Mouse (Mus musculus): ENCODE data around the gene Spsb1. TPM values are rescaled to one million over a fixed set of nuclear protein-coding genes. Genes with fewer than 3 reads are reported as not detected.

The Spsb1 gene
- polyA plus RNA-seq, 1 experiment from 2014 or later = 9.5 TPM

GRCm38 (mm10) chr4:149846861-149847631, 107.8 kb downstream of the Spsb1 start:
- WGBS = 72% methylated on average over 22 of the region's 22 CpGs

More at GRCm38 (mm10) chr4:149846861-149847631, 107.8 kb downstream of the Spsb1 start:
- Histone ChIP-seq H3K4me1 (replicated peaks) (no peaks in the 10 kb centered on the region), H3K27me3 (no peaks in the 10 kb centered on the region), H3K9ac (no peak overlapping the region), H3K9me3 (no peaks in the 10 kb centered on the region), H3K4me3 (no peak overlapping the region), H3K4me2 (no peak overlapping the region), H3K36me3 (no peaks in the 10 kb centered on the region), H3K27ac (replicated peaks) (no peak overlapping the region)
- no peak for ATAC-seq (ENCODE audit: low FRiP score, low read depth)

Other genes starting within 250 kb of the Spsb1 start
- 44.2 and 53.3 TPM in 2 replicates for gene Tmem201, start 217.0 kb downstream of the Spsb1 start, polyA plus RNA-seq (2015; fragmentation: Nextera tagmentation; extraction: Ambion mirVana)
- 32.7 and 36.5 TPM in 2 replicates for gene Slc25a33, start 180.8 kb downstream of the Spsb1 start, polyA plus RNA-seq (2015; fragmentation: Nextera tagmentation; extraction: Ambion mirVana)
- gene H6pd, start 54.0 kb upstream of the Spsb1 start, polyA plus RNA-seq (2015; fragmentation: Nextera tagmentation; extraction: Ambion mirVana) = 3.0 and 3.4 TPM in 2 replicates
- 0.40 and 0.59 TPM in 2 replicates for gene Gpr157, start 132.3 kb upstream of the Spsb1 start, polyA plus RNA-seq (2015; fragmentation: Nextera tagmentation; extraction: Ambion mirVana)
- gene Slc2a5, start 164.2 kb upstream of the Spsb1 start, polyA plus RNA-seq (2015; fragmentation: Nextera tagmentation; extraction: Ambion mirVana) = 2.2 TPM in 2 replicates
- not detected in 2 replicates for gene Slc2a7, start 193.9 kb upstream of the Spsb1 start, polyA plus RNA-seq (2015; fragmentation: Nextera tagmentation; extraction: Ambion mirVana)
- not detected in 2 replicates for gene Car6, start 246.3 kb upstream of the Spsb1 start, polyA plus RNA-seq (2015; fragmentation: Nextera tagmentation; extraction: Ambion mirVana)